Mouse (Mus musculus) embryonic facial prominence, embryonic 15.5 days (tissue): ENCODE results near the gene Mad1l1. TPM values are rescaled to one million over a fixed set of nuclear protein-coding genes. Genes with fewer than 3 reads are reported as not detected.

ENCODE experiments used
- ATAC-seq: fragments of 200-750 bp; cut with Nextera tagmentation; 2 replicates; pipeline ENCODE4 v1.8.0; 2017; ENCODE audit warnings: low read depth, moderate TSS enrichment; ENCODE audit not compliant: insufficient number of reproducible peaks, low FRiP score, low TSS enrichment
- H3K27ac ChIP-seq: fragments of 300-500 bp; sonication (generic); replicated peaks from 2 replicates; pipeline ENCODE4 v1.5.1; 2015; ENCODE audit warnings: mild to moderate bottlenecking, inconsistent platforms
- H3K27me3 ChIP-seq: fragments of 300-500 bp; sonication (generic); 2 replicates; pipeline ENCODE4 v1.6.1; 2015; ENCODE audit warnings: inconsistent platforms
- H3K36me3 ChIP-seq: fragments of 300-500 bp; sonication (generic); 2 replicates; pipeline ENCODE4 v1.6.1; 2015; ENCODE audit warnings: mild to moderate bottlenecking, inconsistent platforms
- H3K4me1 ChIP-seq: fragments of 300-500 bp; sonication (generic); 2 replicates; pipeline ENCODE4 v1.6.1; 2015; ENCODE audit warnings: inconsistent platforms
- H3K4me2 ChIP-seq: fragments of 300-500 bp; sonication (generic); replicated peaks from 2 replicates; pipeline ENCODE4 v1.6.1; 2015; ENCODE audit warnings: mild to moderate bottlenecking, inconsistent platforms
- H3K4me3 ChIP-seq: fragments of 300-500 bp; sonication (generic); replicated peaks from 2 replicates; pipeline ENCODE4 v1.5.1; 2015; ENCODE audit warnings: mild to moderate bottlenecking, inconsistent platforms
- H3K9ac ChIP-seq: fragments of 300-500 bp; sonication (generic); 2 replicates; pipeline ENCODE4 v1.6.1; 2015; ENCODE audit warnings: inconsistent platforms
- H3K9me3 ChIP-seq: fragments of 300-500 bp; sonication (generic); replicated peaks from 2 replicates; pipeline ENCODE4 v1.6.1; 2016; ENCODE audit warnings: inconsistent platforms
- WGBS: fragments of 180-500 bp; shearing (Covaris S2); methylation state at CpG from one replicate; pipeline ENCODE4 v1.1.7; 2015; 5-methylcytosine and 5-hydroxymethylcytosine counted together
- polyA plus RNA-seq: library from polyadenylated mRNA; unstranded; fragments of >200 nt; fragmentation: Nextera tagmentation; extraction: Ambion mirVana; gene quantifications from 2 replicates; pipeline ENCODE4 v1.2.1, GENCODE M21; 2015

The Mad1l1 gene
- polyA plus RNA-seq, 1 experiment from 2014 or later = 48.2 TPM

GRCm38 (mm10) chr5:139965596-139965995 lies 355.8 kb downstream of the Mad1l1 start:
- 82% methylated on average over 14 of the region's 14 CpGs for WGBS
- H3K4me1 ChIP-seq = peaks cover 32% of the 10 kb centered on the region
- ATAC-seq = no peak

GRCm38 (mm10) chr5:139964391-139964790 lies 357.0 kb downstream of the Mad1l1 start:
- Histone ChIP-seq H3K4me3 (no peak overlapping the region), H3K9ac (no peak overlapping the region), H3K4me2 (no peak overlapping the region), H3K9me3 (no peaks in the 10 kb centered on the region), H3K4me1 (peaks cover 19% of the 10 kb centered on the region), H3K27me3 (no peaks in the 10 kb centered on the region), H3K27ac (no peak overlapping the region), H3K36me3 (no peaks in the 10 kb centered on the region)
- 30% methylated on average over 5 of the region's 5 CpGs for WGBS
- no peak for ATAC-seq

More at GRCm38 (mm10) chr5:139965596-139965995, 355.8 kb downstream of the Mad1l1 start:
- H3K36me3 ChIP-seq = no peaks in the 10 kb centered on the region
- H3K4me3 ChIP-seq = no peak overlapping the region
- no peak overlapping the region for H3K4me2 ChIP-seq
- H3K27me3 ChIP-seq = no peaks in the 10 kb centered on the region
- no peak overlapping the region for H3K27ac ChIP-seq
- no peaks in the 10 kb centered on the region for H3K9me3 ChIP-seq
- H3K9ac ChIP-seq = no peak overlapping the region

- Histone ChIP-seq H3K36me3 (no peaks in the 10 kb centered on the region), H3K27me3 (no peaks in the 10 kb centered on the region), H3K4me2 (no peak overlapping the region), H3K4me3 (no peak overlapping the region), H3K4me1 (peaks cover 25% of the 10 kb centered on the region), H3K9ac (no peak overlapping the region), H3K27ac (no peak overlapping the region), H3K9me3 (no peaks in the 10 kb centered on the region)
- WGBS = 87% methylated on average over 4 of the region's 4 CpGs
- no peak for ATAC-seq
Observed at GRCm38 (mm10) chr5:139959741-139960140, 361.6 kb downstream of the Mad1l1 start.

Other genes starting within 250 kb of the Mad1l1 start
- 39.2 and 46.9 TPM in 2 replicates for gene Nudt1, start 104 bp upstream of the Mad1l1 start, polyA plus RNA-seq
- gene Mrm2, start 10.3 kb upstream of the Mad1l1 start, polyA plus RNA-seq = 20.4 and 21.9 TPM in 2 replicates
- gene Snx8, start 67.7 kb upstream of the Mad1l1 start, polyA plus RNA-seq = 21.2 and 23.3 TPM in 2 replicates
- 126 and 130 TPM in 2 replicates for gene Eif3b, start 97.8 kb upstream of the Mad1l1 start, polyA plus RNA-seq
- 0.20 and 0.47 TPM in 2 replicates for gene Gm4869, start 124.1 kb upstream of the Mad1l1 start, polyA plus RNA-seq
- gene Chst12, start 184.0 kb upstream of the Mad1l1 start, polyA plus RNA-seq = 28.9 and 30.6 TPM in 2 replicates
- gene Grifin, start 243.5 kb upstream of the Mad1l1 start, polyA plus RNA-seq = not detected in 2 replicates